Mouse (Mus musculus): ENCODE results near the gene Defb36. TPM values are rescaled to one million over a fixed set of nuclear protein-coding genes. Genes with fewer than 3 reads are reported as not detected.

The Defb36 gene
- not detected in 4 replicates for total RNA-seq (2023; ENCODE audit: inconsistent age)

GRCm38 (mm10) chr2:152604057-152604456 lies at the start of gene Defb36:
Defb36 (plus strand) TSS chr2:152604327.

GRCm38 (mm10) chr2:152569038-152569437 lies 35.1 kb upstream of the Defb36 start, which contains the start of gene Gm17416:
Gm17416 (plus strand) TSS chr2:152569338.

DNA sequence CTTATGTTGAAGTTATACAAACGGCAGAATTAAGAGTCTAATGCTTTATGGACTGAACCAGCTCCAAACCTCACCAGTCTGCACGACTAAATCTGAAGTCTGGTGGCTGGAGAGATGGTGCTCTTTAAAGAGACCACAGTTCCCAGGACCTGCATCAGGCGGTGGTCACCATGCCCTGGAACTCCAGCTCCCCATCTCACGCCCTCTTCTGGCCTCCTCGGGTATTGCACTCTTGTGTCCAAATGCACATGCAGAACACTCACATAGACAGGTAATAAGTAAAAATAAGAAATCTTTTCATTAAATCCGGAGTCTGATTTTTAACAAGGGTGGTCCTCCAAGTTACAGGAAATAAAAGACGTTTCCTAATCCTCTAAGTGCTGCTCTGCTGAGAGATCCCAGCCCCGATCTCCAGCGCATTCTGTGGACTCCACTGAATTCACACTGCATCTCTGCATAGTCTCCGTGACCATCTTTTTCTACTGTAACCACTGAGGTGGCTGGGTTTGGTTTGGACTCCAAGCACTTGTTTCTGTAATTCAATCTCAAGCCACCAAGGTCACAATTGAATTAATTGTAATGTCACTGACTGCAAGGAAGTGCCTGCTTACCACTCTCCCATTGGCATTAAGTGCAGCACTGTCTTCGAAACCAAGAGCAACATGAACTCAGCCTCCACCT lies 31.9 kb upstream of the Defb36 start, which contains the start of gene Defb21:
Gene Defb21 (plus strand): TSS at position 631 of the 681 bp plus-strand sequence.

DNA sequence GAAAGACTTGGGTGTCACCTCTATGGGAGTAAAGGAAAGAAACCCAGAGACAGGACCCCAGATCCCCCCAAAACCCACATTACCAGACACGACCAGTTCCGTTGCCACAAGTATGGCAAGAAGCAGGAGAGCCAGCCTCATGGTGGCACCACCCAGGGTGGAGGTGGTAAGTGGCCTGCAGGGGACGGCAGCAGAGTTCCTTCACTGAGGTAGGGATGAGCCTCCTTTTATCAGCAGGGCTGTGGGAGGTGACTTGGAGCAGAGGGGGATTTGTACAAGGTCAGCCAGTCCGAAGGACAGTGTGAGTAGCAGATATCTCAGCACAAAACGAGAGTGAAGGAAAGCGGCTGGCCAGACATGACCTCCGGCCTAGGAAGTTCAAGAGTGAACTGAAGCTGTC lies 24.0 kb upstream of the Defb36 start, which contains the start of gene Defb19:
Gene Defb19 (minus strand): TSS at position 206 of the 400 bp plus-strand sequence.

DNA sequence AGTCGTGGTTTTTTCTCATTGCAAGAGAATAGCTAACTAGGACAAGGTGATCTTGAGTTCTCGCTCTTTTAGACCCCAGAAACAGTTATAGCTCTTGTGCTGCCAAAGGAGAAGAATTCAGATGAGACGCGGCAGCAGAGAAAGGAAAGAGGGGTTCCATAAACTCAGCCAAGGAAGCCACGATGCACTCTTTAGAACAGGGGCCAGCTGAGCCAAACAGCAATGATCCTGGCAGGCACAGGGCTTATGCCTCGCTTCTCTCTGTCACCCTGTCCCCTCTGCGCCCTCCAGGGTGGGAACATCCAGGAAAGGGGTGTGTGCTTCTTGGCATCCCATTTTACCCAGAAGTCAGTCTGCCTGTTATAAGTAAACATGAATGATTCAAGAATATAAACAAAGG lies 4.8 kb upstream of the Defb36 start, which contains the start of gene Defb45:
Gene Defb45 (minus strand): TSS at position 101 of the 400 bp plus-strand sequence.

DNA sequence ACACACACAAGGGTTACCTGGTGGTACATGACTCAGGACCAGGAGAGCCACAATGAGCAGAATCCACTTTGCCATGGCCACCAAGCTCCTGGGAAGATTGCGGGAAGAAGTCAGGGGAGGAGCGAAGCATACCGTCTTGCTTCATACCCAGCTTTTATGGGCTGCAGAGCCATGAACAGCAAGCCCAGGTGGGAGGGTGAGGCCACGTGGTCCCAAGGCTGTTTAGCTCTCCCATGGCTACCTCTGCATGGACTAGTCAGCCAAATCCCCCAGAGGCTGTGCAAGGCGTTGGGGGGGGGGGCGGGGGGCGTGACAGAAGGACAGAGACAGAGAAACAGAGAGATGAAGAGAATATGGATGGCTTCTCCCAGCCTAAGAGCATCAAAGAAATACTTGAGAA lies 18.8 kb downstream of the Defb36 start, which contains the start of gene Defb25:
Gene Defb25 (minus strand): TSS at position 101 of the 400 bp plus-strand sequence.

GRCm38 (mm10) chr2:152626774-152627591 lies 22.9 kb downstream of the Defb36 start, which contains the start of gene Rem1:
Rem1 (plus strand) TSS chr2:152626951.

Other genes with a start within 250 kb of the Defb36 start
- gene Nrsn2, start 227.7 kb upstream of the Defb36 start, total RNA-seq (2023; ENCODE audit: inconsistent age) = not detected in 4 replicates
- gene Sox12, start 206.3 kb upstream of the Defb36 start, total RNA-seq (2023; ENCODE audit: inconsistent age) = 1.3 to 1.7 TPM (median 1.5 TPM) in 4 replicates
- gene Zcchc3, start 189.3 kb upstream of the Defb36 start, total RNA-seq (2023; ENCODE audit: inconsistent age) = 1.9 to 3.1 TPM (median 3.0 TPM) in 4 replicates
- gene 6820408C15Rik, start 188.7 kb upstream of the Defb36 start, total RNA-seq (2023; ENCODE audit: inconsistent age) = not detected in 4 replicates
- gene Defb23, start 139.7 kb upstream of the Defb36 start, total RNA-seq (2023; ENCODE audit: inconsistent age) = not detected in 4 replicates
- not detected in 4 replicates for gene Defb20, start 127.3 kb upstream of the Defb36 start, total RNA-seq (2023; ENCODE audit: inconsistent age)
- gene Defb22, start 114.2 kb upstream of the Defb36 start, total RNA-seq (2023; ENCODE audit: inconsistent age) = not detected in 4 replicates
- not detected in 4 replicates for gene Defb26, start 92.6 kb upstream of the Defb36 start, total RNA-seq (2023; ENCODE audit: inconsistent age)
- not detected in 4 replicates for gene Defb28, start 86.1 kb upstream of the Defb36 start, total RNA-seq (2023; ENCODE audit: inconsistent age)
- not detected in 4 replicates for gene Defb29, start 64.2 kb upstream of the Defb36 start, total RNA-seq (2023; ENCODE audit: inconsistent age)
- not detected in 4 replicates for gene Gm17416, start 35.0 kb upstream of the Defb36 start, total RNA-seq (2023; ENCODE audit: inconsistent age)
- gene Defb21, start 31.6 kb upstream of the Defb36 start, total RNA-seq (2023; ENCODE audit: inconsistent age) = not detected in 4 replicates
- not detected in 4 replicates for gene Defb19, start 24.0 kb upstream of the Defb36 start, total RNA-seq (2023; ENCODE audit: inconsistent age)
- gene Defb45, start 4.9 kb upstream of the Defb36 start, total RNA-seq (2023; ENCODE audit: inconsistent age) = not detected in 4 replicates
- gene Defb25, start 18.7 kb downstream of the Defb36 start, total RNA-seq (2023; ENCODE audit: inconsistent age) = not detected in 4 replicates
- not detected in 4 replicates for gene Rem1, start 22.6 kb downstream of the Defb36 start, total RNA-seq (2023; ENCODE audit: inconsistent age)
- gene H13, start 65.1 kb downstream of the Defb36 start, total RNA-seq (2023; ENCODE audit: inconsistent age) = 93.5 to 100 TPM (median 97.7 TPM) in 4 replicates
- gene Mcts2, start 82.7 kb downstream of the Defb36 start, total RNA-seq (2023; ENCODE audit: inconsistent age) = 17.9 to 23.9 TPM (median 20.3 TPM) in 4 replicates
- 0.51 to 0.61 TPM (median 0.57 TPM) in 3 of 4 replicates, not detected in the other for gene Id1, start 131.9 kb downstream of the Defb36 start, total RNA-seq (2023; ENCODE audit: inconsistent age)
- not detected in 4 replicates for gene Cox4i2, start 149.8 kb downstream of the Defb36 start, total RNA-seq (2023; ENCODE audit: inconsistent age)
- gene Bcl2l1, start 227.4 kb downstream of the Defb36 start, total RNA-seq (2023; ENCODE audit: inconsistent age) = 8.4 to 9.1 TPM (median 8.9 TPM) in 4 replicates
- 1.9 to 3.5 TPM (median 2.4 TPM) in 4 replicates for gene Tpx2, start 243.6 kb downstream of the Defb36 start, total RNA-seq (2023; ENCODE audit: inconsistent age)